Mouse (Mus musculus) neural tube, embryonic 10.5 days (tissue): ENCODE measurements around the gene Capn2.

Source experiments
- DNase-seq: peaks from one replicate; pipeline ENCODE4 v3.0.0-alpha.2; 2017; ENCODE audit warnings: low spot score; ENCODE audit errors: extremely low spot score

Gene Capn2

GRCm38 (mm10) chr1:182465309-182465708 is 52.1 kb downstream of the Capn2 start:
- DNase-seq = no peak

- no peak for DNase-seq
Observed at GRCm38 (mm10) chr1:182461813-182462212, 55.6 kb downstream of the Capn2 start.

- no peak for DNase-seq
Observed at GRCm38 (mm10) chr1:182461261-182461660, 56.1 kb downstream of the Capn2 start.

GRCm38 (mm10) chr1:182460291-182461244 is 56.8 kb downstream of the Capn2 start:
- DNase-seq = no peak

GRCm38 (mm10) chr1:182459436-182459835 is 58.0 kb downstream of the Capn2 start:
- DNase-seq = no peak

- no peak for DNase-seq
Observed at GRCm38 (mm10) chr1:182458556-182458955, 58.9 kb downstream of the Capn2 start.

GRCm38 (mm10) chr1:182455080-182455479 is 62.3 kb downstream of the Capn2 start:
- DNase-seq = no peak

- DNase-seq = no peak
Observed at GRCm38 (mm10) chr1:182452473-182452872, 64.9 kb downstream of the Capn2 start.

- no peak for DNase-seq
Observed at GRCm38 (mm10) chr1:182448276-182449035, 69.0 kb downstream of the Capn2 start.

- no peak for DNase-seq
Observed at GRCm38 (mm10) chr1:182444116-182444515, 73.3 kb downstream of the Capn2 start.

- no peak for DNase-seq
Observed at GRCm38 (mm10) chr1:182441791-182442473, 75.5 kb downstream of the Capn2 start.

GRCm38 (mm10) chr1:182439546-182440222 is 77.7 kb downstream of the Capn2 start:
- no peak for DNase-seq

- no peak for DNase-seq
Observed at GRCm38 (mm10) chr1:182436746-182437145, 80.7 kb downstream of the Capn2 start.

GRCm38 (mm10) chr1:182432059-182432458 is 85.3 kb downstream of the Capn2 start:
- DNase-seq = no peak

- no peak for DNase-seq
Observed at GRCm38 (mm10) chr1:182430676-182431075, 86.7 kb downstream of the Capn2 start.

- no peak for DNase-seq
Observed at GRCm38 (mm10) chr1:182429826-182430225, 87.6 kb downstream of the Capn2 start.

- no peak for DNase-seq
Observed at GRCm38 (mm10) chr1:182427426-182427825, 90.0 kb downstream of the Capn2 start.

GRCm38 (mm10) chr1:182426444-182426843 is 91.0 kb downstream of the Capn2 start:
- DNase-seq = no peak

GRCm38 (mm10) chr1:182425176-182425575 is 92.2 kb downstream of the Capn2 start:
- DNase-seq = no peak

- no peak for DNase-seq
Observed at GRCm38 (mm10) chr1:182424274-182424673, 93.1 kb downstream of the Capn2 start.

- DNase-seq = no peak
Observed at GRCm38 (mm10) chr1:182419481-182419880, 97.9 kb downstream of the Capn2 start.
